Mouse (Mus musculus) kidney, embryonic 16.5 days (tissue): ENCODE results near the gene 1700034I23Rik. TPM values are rescaled to one million over a fixed set of nuclear protein-coding genes. Genes with fewer than 3 reads are reported as not detected.
"Not testable (repeated sequence)": the region's sequence is repeated elsewhere in the genome, so short reads cannot be mapped to it uniquely, and the experiment has no call there.

ENCODE experiments used
- ATAC-seq: fragments of 200-750 bp; cut with Nextera tagmentation; 2 replicates; pipeline ENCODE4 v1.8.0; 2017; ENCODE audit warnings: moderate TSS enrichment; ENCODE audit not compliant: low FRiP score, low TSS enrichment
- H3K27ac ChIP-seq: fragments of 300-500 bp; sonication (generic); 2 replicates; pipeline ENCODE4 v1.5.1; 2014; ENCODE audit warnings: low read length
- H3K27me3 ChIP-seq: fragments of 300-500 bp; sonication (generic); 2 replicates; pipeline ENCODE4 v1.6.1; 2014; ENCODE audit warnings: low read length, control low read depth, mixed read lengths; ENCODE audit not compliant: insufficient read depth
- H3K36me3 ChIP-seq: fragments of 300-500 bp; sonication (generic); 2 replicates; pipeline ENCODE4 v1.6.1; 2014; ENCODE audit warnings: low read length, control low read depth, mixed read lengths; ENCODE audit not compliant: insufficient read depth
- H3K4me1 ChIP-seq: fragments of 300-500 bp; sonication (generic); 2 replicates; pipeline ENCODE4 v1.6.1; 2014; ENCODE audit warnings: low read length, control low read depth, mixed read lengths; ENCODE audit not compliant: insufficient read depth
- H3K4me2 ChIP-seq: fragments of 300-500 bp; sonication (generic); replicated peaks from 2 replicates; pipeline ENCODE4 v1.6.1; 2014; ENCODE audit warnings: low read depth, low read length
- H3K4me3 ChIP-seq: fragments of 300-500 bp; sonication (generic); 2 replicates; pipeline ENCODE4 v1.5.1; 2014; ENCODE audit warnings: mild to moderate bottlenecking, low read length
- H3K9ac ChIP-seq: fragments of 300-500 bp; sonication (generic); replicated peaks from 2 replicates; pipeline ENCODE4 v1.6.1; 2014; ENCODE audit warnings: low read length
- H3K9me3 ChIP-seq: fragments of 300-500 bp; sonication (generic); 2 replicates; pipeline ENCODE4 v1.6.1; 2016; ENCODE audit warnings: low read length, control low read depth
- WGBS: fragments of 180-500 bp; shearing (Covaris S2); extraction: QIAGEN DNeasy Blood & Tissue Kit; methylation state at CpG from one replicate; pipeline ENCODE4 v1.1.7; 2014; 5-methylcytosine and 5-hydroxymethylcytosine counted together
- polyA plus RNA-seq: library from polyadenylated mRNA; unstranded; fragments of >200 nt; fragmentation: Nextera tagmentation; extraction: Ambion mirVana; gene quantifications from 2 replicates; pipeline ENCODE4 v1.2.1, GENCODE M21; 2015

The 1700034I23Rik gene
- polyA plus RNA-seq, 1 experiment from 2014 or later, result 0.31 TPM

DNA sequence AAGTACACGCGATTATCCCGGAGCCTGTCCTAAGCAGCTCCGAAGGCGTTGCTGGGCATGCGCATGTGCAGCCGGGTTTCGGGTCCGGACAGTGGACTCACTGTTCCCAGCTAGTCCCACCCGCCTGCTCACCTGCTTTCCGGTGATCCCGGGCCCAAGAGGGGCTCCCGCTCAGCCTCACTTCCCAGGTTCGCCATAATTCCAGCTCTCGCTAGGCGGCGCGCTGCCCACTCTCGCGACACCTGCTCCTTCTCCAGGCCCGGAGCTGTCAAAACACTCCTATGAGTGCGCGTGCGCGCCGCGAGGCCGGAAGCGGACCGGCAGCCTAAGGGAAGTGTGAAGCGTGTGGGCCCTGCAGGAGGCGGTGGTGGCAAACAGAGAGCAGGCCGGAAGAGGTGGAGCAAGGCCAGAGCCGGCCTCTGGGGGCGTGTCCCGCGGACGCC, 8.5 kb downstream of the 1700034I23Rik start:
- H3K9me3 ChIP-seq, H3K27me3 ChIP-seq, H3K36me3 ChIP-seq, H3K4me1 ChIP-seq: not testable (repeated sequence)
- Histone ChIP-seq H3K9ac (peak overlapping the region; percentile 62), H3K27ac (peak overlapping the region; percentile 57), H3K4me2 (peak overlapping the region; percentile 69), H3K4me3 (peak overlapping the region; percentile 57)
- ATAC-seq, result peak; percentile 100
- WGBS, result 0% methylated on average over 37 of the region's 38 CpGs

- H3K36me3 ChIP-seq, H3K27me3 ChIP-seq, H3K4me1 ChIP-seq, H3K27ac ChIP-seq, H3K4me3 ChIP-seq, H3K4me2 ChIP-seq, H3K9ac ChIP-seq, ATAC-seq, H3K9me3 ChIP-seq: not testable (repeated sequence)
- 94% methylated on average over 3 of the region's 3 CpGs for whole genome bisulfite sequencing
Observed at GRCm38 (mm10) chr3:40853123-40853738, 49.1 kb downstream of the 1700034I23Rik start.

Other genes with a start within 250 kb of the 1700034I23Rik start
- gene Slc25a31, start 193.7 kb downstream of the 1700034I23Rik start, polyA plus RNA-seq, result 0.08 and 0.31 TPM in 2 replicates
- gene Hspa4l, start 158.0 kb downstream of the 1700034I23Rik start, polyA plus RNA-seq, result 10.0 and 11.4 TPM in 2 replicates
- gene Plk4, start 102.5 kb downstream of the 1700034I23Rik start, polyA plus RNA-seq, result 55.6 and 56.9 TPM in 2 replicates
- 7.3 and 8.7 TPM in 2 replicates for gene Mfsd8, start 55.7 kb downstream of the 1700034I23Rik start, polyA plus RNA-seq
- 6.8 and 7.9 TPM in 2 replicates for gene Abhd18, start 55.6 kb downstream of the 1700034I23Rik start, polyA plus RNA-seq
- gene Larp1b, start 47.3 kb upstream of the 1700034I23Rik start, polyA plus RNA-seq, result 10.5 and 13.4 TPM in 2 replicates
- gene Pgrmc2, start 180.5 kb upstream of the 1700034I23Rik start, polyA plus RNA-seq, result 35.9 and 39.3 TPM in 2 replicates